Mouse (Mus musculus): Measurements from ENCODE around the gene Elavl2.
A peak's percentile ranks its signal among the peaks of the same experiment; 100 is the strongest.

Elavl2 gene

DNA sequence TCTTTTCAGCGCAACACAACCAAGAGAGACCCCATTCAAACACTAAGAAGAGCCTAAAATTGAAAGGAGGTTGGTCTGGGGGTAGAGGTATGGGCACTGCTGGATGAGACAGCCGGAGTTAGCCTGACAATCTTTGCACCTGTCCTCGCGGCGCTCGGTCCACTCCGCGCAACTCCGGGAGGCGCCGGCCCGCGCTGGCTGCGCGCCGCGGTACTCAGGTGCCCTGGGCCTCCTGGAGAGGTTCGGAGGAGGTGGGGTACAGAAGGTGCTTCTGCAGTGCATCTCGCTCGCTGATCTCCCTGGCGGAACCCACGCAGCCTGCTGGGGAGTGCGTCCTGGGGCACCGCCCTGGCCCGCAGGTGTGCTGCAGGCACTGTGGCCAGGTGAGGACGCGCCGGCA is at the start of gene Elavl2:
Elavl2 (minus strand) TSS at position 363 of the 400 bp plus-strand sequence.
- no peak for DNase-seq (ENCODE audit: low read depth, low spot score)

DNA sequence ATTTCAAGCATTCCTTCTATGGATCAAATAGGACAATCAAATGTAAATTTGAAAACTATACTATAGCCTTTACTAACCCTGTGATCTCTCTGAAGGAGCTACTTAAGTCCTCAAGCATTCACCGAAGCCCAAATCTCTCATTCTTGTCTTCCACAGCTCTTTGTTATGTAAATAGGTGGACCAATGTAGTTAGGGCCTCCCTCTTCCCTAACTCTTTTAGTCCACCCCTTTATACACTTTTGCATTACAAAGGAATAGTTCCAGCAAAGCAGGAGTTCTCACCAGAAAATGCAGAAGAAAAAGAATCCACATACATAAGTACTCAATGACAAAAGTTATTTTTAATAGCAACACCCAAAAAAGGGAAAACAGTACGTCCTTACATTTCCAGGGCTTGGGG is 47.3 kb upstream of the Elavl2 start:
- no peak for DNase-seq (ENCODE audit: low read depth, low spot score)

DNA sequence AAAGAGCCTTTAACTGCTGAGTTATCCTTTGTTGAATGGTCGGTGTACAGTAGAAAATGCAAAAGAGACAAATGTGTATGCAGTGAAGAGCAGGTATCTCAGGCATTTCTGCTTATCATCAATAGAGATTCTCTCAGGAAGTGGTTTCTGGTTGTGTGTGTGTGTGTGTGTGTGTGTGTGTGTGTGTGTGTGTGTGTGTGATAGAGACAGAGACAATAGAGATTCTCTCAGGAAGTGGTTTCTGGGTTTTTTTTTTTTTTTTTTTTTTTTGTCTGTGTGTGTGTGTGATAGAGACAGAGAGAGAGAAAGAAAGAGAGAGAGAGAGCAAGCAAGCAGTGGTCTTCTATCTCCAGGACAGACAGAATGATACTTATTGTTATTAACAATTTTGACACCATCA is 15.0 kb upstream of the Elavl2 start:
- no peak for DNase-seq (ENCODE audit: low read depth, low spot score)

DNA sequence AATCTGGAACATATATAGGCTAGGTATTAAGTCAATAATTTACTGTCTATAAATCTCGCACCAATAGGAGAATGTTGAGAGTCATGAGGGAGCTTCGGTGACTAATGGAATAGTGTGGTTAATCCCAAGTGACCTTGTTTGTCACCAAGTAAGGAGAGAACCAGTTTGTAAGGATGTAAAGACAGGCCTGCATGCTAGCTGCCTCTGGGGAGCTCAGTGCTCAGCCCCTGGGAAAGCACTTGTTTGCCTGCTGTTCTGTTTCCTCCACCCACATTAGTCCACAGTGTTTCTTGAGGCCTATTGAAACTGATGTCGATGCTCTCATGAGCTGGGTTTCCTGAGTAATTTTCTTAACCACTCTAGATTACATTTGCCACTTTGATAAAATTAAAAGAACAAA is 4.5 kb upstream of the Elavl2 start:
- no peak for DNase-seq (ENCODE audit: low read depth, low spot score)

DNA sequence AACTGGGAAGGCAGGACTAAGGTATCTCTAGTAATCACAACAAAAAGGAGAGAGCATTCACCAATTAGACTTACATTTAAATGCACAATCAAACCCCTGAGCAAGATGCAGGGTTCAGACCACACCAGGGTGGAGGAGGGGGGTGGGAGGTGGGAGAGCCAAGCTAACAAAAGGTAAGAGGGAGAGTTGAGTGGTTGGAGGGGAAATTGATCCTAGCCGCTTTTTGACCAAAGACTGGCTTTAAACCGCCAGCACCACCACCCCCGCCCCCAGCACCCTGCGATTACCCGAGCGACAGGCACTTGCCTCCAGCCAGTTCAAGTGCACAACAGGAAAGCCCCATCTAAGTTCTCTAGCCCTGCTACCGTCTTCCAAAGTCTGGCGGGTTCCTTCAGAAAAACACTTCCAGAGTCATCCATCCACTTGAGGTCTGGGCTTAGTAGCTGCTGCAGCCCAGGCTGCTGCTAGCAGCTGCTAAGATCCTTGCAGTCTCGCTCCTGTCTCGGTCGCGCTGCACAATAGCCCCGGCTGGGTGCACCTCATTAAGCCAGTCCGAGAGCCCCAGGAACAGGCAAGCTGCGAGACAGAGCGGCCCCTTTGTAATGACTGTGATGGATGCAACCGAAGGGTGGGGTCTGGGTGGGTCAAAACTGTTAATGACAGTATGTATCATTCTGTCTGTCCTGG is 932 bp downstream of the Elavl2 start:
- no peak for DNase-seq (ENCODE audit: low read depth, low spot score)

DNA sequence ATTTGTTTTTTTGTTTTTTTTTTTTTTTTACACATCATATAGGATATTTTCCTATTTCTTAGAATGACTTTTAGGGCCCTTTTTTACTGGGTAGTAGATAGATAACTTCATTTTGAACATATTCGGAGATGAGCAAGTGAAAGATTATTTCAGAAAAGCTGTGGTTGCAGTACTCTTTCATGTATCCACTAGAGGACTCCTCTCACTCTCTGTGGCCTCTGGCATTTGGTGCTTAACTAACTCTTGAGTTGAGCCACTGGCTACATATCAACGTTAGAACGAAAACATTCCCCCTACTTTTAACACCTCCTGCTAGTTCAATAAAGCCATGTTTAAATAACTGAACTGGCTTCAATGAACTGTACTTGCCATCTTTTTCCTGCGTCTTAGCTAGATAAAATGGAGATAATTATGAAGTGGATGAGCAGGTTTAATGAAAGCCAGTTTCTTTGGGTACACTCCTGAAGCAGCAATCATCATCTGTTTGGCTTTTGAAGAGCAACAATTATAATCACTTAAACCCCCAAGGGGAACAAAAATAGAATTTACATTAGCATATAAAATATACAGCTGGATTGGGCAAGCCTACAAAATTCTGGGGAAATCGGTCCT is 8.5 kb downstream of the Elavl2 start:
- DNase-seq (ENCODE audit: low read depth, low spot score), result no peak

DNA sequence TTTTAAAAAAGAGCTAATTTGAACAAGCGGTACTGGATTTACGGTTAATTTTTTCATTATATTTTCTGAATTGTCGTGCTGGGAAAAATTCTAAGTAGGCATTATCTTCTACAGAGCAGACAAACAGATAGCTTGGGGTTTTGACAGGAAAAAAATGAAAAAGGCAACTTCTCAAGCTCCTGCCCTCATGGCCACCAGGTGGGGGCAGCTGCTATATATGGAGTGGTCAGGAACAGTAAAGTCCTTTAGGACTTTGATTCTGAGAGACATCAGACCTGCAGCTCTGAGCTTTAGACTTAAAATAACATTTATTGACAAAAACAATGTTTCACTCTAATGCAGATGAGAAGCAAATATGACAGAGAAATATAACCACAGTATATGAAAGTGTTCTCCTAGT is 12.9 kb downstream of the Elavl2 start:
- DNase-seq (ENCODE audit: low read depth, low spot score), result no peak

DNA sequence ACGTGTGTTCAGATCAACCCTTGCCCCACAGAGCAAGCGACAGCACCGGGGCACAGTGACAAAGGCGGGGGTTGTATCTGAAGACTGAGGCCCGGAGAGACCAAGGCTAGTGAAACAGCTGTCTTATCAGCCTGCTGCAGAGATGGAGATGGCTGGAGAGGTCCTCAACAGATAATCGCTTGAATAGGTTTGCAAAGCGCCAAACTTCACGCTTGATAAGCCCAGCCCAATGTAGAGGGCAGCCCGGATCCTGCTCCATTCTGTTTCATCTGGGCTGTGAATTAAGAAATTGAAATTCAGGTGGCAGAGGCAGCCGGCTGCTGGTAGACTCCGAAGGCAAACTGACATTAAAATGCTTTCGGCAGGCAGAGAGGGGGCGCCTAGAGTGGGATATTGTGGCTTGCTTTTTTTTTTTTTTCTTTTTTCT is 19.4 kb downstream of the Elavl2 start:
- no peak for DNase-seq (ENCODE audit: low read depth, low spot score)

DNA sequence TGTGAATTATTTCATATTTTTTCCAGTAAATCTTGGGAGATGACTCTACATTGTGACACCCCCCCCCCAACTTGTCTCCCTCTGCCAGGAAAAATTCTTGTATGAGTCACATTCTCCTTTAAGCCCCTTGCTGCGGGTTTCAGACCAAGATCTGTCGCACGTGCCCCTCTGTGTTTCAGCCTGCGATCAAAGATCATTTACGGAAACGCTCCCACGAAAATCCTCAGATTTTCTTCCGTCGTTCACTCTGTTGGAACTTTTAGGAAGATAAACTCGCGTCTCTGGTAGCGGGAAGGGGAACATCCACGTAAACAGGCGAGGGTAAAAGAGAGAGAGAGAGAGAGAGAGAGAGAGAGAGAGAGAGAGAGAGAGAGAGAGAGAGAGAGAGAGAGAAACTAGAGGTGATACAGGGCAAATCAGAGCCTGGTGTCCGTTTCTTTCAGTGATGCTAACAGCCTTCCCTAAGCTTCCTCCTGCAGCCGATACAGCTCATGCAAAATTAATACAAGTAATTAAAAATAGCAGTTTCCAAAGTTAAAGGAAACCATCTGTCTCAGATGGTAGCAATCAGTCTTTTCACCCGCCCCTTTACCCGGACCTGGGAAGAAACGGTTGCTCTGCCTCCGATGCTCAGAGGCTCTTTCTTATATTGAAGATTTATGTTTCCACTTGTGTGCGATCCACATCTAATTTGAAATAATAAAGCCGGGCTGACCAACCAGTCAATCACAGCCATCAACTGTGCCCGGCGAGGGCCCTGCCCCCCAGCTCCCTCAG is 20.1 kb downstream of the Elavl2 start:
- DNase-seq (ENCODE audit: low read depth, low spot score), result no peak

DNA sequence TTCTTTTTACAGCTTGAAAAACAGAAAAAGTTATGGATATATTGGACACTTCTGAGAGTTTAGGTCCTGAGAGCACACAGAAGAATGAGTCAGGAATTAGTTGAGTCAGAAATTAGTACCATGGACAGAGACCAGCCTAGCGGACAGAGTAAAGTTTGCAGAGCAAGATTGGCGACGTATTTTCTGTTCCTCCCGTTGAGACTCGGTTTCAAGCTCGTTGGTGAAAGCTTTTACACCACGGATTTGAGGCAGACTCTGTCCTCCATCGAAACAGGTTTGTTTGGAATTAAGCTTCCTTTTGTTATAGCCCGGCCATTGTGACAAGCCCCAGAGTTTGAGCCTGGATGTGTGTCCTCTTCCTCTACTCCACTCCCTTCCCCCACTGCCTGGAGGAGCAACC is 21.0 kb downstream of the Elavl2 start:
- no peak for DNase-seq (ENCODE audit: low read depth, low spot score)

DNA sequence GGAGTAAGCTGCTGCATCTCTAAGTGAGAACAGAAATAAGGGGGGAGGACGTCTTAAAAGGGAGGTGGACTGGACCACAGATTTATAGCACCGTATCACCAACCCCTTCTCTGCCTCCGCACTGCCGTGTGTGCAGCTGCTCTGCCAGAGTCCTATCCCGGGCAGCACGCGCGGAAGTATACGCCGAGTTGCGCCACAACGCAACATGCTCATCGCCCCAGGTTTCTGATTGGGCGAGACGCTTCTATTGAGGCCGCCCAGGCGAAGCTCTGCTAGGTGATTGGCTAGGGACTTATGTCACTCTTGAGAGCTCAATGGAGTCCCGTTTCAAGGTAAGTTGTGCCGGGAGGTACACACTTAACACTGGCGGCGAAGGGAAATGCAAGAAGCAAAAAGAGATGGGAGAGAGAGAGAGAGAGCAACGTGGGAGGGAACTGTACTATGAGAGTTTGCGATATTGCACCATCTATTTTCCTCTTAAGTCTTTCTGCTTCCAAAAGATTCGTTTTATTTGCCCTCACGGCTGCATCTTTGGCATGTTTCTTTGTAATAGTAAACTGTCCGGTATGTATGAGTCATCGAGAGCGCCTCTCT is 24.2 kb downstream of the Elavl2 start:
- peak; percentile 95 for DNase-seq (ENCODE audit: low read depth, low spot score)

DNA sequence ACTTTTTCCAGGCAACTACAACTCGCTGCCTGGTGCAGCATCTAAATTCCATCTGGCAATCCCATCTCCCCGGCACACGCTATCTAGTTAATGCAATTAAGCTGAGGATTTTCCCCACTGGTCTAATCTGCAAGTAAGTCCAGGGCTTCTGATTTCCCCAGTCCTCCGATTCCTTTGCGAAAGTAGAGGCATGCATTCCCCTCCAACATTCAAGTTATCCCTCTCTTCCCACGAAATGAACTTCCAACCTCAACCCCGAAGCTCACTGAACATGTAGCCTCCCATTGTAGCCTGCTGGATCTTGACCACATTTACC is 25.3 kb downstream of the Elavl2 start:
- no peak for DNase-seq (ENCODE audit: low read depth, low spot score)

DNA sequence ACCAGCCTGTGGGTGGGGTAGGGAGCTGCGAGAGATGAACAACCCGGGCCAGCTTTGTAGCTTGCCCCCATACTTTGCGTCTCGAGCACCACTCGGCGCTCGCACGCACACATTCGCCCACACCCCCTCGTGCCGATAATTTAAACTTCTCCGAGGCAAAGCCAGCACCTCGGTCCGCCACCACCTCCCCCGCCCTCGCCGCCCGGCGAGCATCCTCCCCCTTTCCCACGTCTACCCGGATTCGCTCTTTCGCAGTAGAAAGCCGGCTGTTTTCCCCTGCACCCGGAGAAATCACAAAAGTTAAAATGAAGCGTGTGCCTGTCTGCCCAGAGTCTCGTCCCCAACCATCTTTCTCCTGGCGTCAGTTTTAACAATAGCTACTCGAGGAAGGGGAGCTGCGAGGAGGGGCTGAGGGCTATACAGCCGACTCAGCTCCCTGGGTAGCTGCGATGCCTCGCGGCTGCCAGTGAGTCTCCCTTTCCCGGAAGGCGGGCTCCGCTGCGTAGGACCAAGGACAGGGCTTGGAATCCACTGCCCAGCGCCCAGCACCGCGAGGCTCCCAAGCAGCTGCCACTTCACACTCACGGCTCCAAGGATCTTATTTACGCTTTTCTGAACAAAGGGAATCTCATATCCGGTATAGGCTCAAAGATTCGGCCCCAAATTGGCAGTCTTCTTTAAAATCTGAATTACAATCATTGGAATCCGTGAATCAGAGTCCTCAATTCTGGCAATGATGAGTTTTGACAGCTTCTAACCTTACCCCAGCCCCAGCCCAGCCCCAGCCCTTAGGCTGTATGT is 25.8 kb downstream of the Elavl2 start:
- no peak for DNase-seq (ENCODE audit: low read depth, low spot score)

DNA sequence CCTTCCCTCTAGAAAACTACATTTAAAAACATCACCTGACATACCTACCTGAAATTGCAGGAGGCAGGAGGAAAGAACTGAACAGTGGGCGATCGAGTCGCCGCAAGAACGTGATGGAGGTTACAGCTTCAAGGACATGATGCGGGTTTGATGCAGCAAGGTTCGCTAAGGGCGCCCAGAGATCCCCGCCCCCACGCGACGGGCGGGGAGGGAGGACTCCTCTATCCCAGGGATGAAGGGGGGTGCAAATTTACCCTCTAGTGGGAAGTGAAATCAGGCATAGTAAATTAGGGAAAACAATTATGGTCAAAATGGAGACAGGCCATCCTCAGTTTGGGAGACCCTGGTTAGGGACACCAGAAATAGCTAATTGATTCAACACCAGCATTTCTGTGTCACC is 27.7 kb downstream of the Elavl2 start:
- DNase-seq (ENCODE audit: low read depth, low spot score), result no peak

DNA sequence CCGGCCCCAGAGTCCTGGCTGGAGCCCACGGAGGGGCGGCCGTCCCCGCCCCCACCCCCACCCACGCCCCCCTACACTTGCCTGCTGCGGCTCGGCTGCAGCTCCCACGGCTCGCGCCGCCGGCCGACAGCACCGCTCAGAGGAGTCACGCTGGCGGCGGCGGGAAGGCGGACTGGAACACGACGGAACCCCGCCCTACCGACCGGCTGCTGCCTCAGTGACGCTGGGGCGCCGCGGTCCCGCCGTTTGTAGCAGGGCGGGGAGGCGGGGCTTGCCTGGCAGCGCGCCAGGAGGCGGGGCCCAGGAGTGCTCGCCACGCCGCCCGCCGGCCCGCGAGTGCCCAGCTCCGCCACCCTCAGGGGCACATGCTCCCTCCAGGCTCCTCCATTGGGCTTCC is 28.8 kb downstream of the Elavl2 start:
- no peak for DNase-seq (ENCODE audit: low read depth, low spot score)

DNA sequence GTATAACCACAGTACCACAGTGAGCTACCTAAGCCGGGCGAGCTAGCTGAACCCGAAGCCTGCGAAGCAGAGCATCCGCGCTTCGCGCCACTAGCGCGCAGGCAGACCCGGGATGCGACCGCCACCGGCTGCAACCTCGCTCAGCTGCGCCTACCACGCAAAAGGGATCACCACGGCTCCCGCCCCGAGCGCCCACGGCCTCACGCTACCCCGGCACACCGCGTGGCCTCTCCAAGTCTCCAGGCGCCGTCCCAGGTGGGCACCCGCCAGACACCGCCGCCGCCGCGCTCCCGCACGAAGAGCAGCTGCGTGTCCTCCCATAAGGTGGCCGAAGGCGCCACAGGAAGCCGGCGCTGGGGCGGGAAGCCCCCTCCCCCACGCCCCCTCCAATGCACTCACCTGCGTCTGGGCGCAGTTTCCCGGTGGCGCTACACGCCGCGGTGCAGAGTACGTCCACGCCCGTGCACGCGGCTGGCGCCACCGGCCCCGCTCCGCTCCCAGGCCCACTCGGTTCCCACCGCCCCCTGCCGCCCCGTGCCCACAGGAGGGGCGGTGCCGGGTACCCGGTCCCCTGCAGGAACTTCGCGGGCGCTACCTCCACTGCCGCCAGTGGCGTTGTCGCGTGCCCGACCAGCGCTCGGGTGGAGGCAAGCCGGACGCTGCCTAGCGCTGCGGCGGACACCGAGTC is 29.3 kb downstream of the Elavl2 start:
- no peak for DNase-seq (ENCODE audit: low read depth, low spot score)

DNA sequence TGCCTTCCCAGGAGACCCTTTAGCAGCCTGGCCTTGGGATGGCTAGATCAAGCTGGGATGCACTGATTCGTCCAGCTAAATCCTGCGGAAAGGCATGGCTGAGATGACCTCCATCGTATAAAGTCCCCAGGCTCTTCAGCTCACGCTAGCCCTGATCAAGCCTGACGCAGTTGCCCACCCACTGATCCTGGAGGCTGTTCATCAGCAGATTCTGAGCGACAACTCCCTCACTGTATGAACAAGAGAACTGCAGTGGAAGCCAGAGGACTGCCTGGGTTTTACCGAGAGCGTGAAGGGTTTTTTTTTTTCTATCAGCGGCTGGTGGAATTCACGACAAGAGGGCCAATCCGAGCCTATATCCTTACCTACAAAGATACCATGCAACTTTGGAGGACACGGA is 35.3 kb downstream of the Elavl2 start:
- DNase-seq (ENCODE audit: low read depth, low spot score), result no peak

DNA sequence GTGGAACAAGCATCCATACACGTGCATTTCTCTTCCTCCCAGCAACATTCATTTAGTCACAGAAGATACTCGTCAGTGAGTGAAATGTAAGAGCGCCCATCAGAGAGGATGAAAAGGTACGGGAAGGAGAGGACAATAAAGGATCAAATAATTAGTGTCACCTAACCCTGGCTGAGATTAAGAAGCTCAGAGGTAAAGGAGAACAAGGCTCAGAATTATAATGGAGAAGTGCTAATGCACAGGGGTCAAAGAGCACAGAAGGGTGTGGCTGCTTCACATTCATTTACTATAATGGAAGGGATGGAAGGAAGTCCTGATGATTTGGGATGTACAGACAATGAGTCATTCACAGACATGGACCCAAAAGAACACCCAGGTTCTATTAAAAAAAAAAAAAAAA is 36.6 kb downstream of the Elavl2 start:
- no peak for DNase-seq (ENCODE audit: low read depth, low spot score)

DNA sequence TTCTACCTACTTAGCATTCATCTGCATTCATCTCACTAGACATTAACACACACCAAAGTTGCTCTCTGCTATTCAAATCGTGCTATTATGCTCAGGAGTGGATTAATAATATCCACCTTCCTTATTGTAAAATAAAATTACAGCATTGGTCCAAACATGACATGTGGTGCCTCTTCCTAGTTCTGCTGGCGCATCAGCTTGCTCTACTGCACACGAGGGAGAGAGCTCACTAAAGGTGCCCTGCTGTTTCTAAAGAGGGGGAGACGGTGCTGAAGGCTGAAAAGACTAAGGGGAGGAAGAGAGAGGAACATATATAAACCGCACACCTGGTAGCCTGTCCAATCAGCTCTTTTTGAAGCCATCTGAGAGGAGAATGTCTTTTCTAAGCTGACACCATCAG is 38.1 kb downstream of the Elavl2 start:
- no peak for DNase-seq (ENCODE audit: low read depth, low spot score)

DNA sequence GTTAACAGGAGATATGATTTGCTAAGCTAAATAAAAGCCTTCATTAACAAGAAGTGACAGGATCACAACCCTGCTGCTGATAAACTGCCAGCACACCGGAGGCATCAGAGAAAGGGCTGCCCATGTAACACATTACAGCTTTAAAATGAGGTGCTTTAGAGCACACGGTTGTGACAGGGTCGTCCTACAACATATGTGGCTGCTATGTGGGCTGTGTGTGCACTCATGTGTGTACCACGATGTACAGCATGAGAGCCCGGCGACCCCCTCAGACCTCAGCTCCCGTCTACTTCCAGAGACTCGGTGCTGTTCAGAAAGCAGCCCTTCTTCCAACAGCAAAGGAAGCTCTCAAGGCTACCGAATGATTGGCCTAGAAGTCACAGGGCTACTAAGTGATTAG is 47.4 kb downstream of the Elavl2 start:
- no peak for DNase-seq (ENCODE audit: low read depth, low spot score)

DNA sequence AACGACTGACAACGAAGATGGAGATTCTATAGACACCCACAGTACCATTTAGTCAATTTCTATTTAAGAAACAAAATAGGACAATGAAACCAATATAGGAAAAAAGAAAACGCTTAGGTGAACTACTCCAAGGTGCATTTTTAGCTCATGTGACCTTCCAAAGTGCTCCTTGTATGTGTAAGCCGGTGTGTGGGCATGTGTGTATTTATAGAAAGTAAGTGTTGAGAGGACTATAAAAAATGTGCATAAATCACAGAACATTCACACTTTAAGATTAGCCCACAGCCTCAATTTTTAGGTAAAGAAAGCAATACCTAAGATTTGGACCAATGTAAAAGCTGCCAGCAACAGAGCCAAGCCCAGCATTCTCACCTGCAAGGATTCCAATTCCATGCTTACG is 51.0 kb downstream of the Elavl2 start:
- no peak for DNase-seq (ENCODE audit: low read depth, low spot score)

Measured in embryo, embryonic 11.5 days (tissue).